Mouse (Mus musculus): ENCODE results near the gene Ubap2.

GRCm38 (mm10) chr4:41275927-41276326 is 983 bp upstream of the Ubap2 start:
- no peak for TF ChIP-seq CTCF (IDR thresholded peaks at IDR 0.05; ENCODE audit: control insufficient read depth, insufficient read depth, insufficient replicate concordance, low read depth, low read length)
- no peak for TF ChIP-seq POLR2A (IDR thresholded peaks at IDR 0.05; ENCODE audit: control insufficient read depth, low read depth, low read length)

Measured in testis, adult 2 months (tissue).